Mouse (Mus musculus): ENCODE measurements around the gene Edil3. TPM values are rescaled to one million over a fixed set of nuclear protein-coding genes. Genes with fewer than 3 reads are reported as not detected.

The Edil3 gene
- polyA plus RNA-seq, 1 experiment from 2014 or later, result 7.1 TPM

DNA sequence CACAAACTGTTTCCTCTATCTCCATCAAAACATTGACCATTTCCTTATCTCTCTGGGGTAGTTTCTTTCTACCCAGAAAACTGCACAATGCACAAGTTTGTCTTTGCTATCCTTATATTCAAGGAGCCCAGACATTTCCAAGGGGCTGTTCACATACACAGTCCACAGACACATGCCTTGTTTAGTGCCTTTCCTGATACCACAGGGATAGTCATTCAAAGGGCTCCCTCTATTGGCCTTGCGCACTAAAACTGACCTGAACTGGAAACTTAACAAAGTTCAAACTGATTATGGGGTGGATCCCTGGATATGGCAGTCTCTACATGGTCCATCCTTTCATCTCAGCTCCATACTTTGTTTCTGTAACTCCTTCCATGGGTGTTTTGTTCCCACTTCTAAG, 513.2 kb downstream of the Edil3 start:
- H3K36me3 ChIP-seq, result no peaks in the 10 kb centered on the region
- no peak overlapping the region for H3K27ac ChIP-seq
- no peaks in the 10 kb centered on the region for H3K4me1 ChIP-seq (replicated peaks)
- no peak overlapping the region for H3K9ac ChIP-seq
- H3K4me2 ChIP-seq (replicated peaks), result no peak overlapping the region
- ATAC-seq, result no peak
- H3K4me3 ChIP-seq (replicated peaks), result no peak overlapping the region
- no peaks in the 10 kb centered on the region for H3K9me3 ChIP-seq
- WGBS, result 69% methylated on average over 1 of the region's 1 CpGs
- H3K27me3 ChIP-seq (replicated peaks), result no peaks in the 10 kb centered on the region

- H3K4me2 ChIP-seq (replicated peaks), result no peak overlapping the region
- WGBS, result 33% methylated on average over 7 of the region's 7 CpGs
- no peak overlapping the region for H3K9ac ChIP-seq
- ATAC-seq, result no peak
- H3K36me3 ChIP-seq, result no peaks in the 10 kb centered on the region
- no peaks in the 10 kb centered on the region for H3K27me3 ChIP-seq (replicated peaks)
- no peaks in the 10 kb centered on the region for H3K4me1 ChIP-seq (replicated peaks)
- no peak overlapping the region for H3K27ac ChIP-seq
- H3K4me3 ChIP-seq (replicated peaks), result no peak overlapping the region
- H3K9me3 ChIP-seq, result no peaks in the 10 kb centered on the region
Observed at GRCm38 (mm10) chr13:89335908-89336579, 514.8 kb downstream of the Edil3 start.

GRCm38 (mm10) chr13:89339055-89339454, 517.8 kb downstream of the Edil3 start:
- H3K4me2 ChIP-seq (replicated peaks), result no peak overlapping the region
- H3K9me3 ChIP-seq, result no peaks in the 10 kb centered on the region
- WGBS, result 53% methylated on average over 4 of the region's 4 CpGs
- H3K4me1 ChIP-seq (replicated peaks), result no peaks in the 10 kb centered on the region
- H3K4me3 ChIP-seq (replicated peaks), result no peak overlapping the region
- no peaks in the 10 kb centered on the region for H3K36me3 ChIP-seq
- no peaks in the 10 kb centered on the region for H3K27me3 ChIP-seq (replicated peaks)
- ATAC-seq, result no peak
- H3K27ac ChIP-seq, result no peak overlapping the region
- H3K9ac ChIP-seq, result no peak overlapping the region

DNA sequence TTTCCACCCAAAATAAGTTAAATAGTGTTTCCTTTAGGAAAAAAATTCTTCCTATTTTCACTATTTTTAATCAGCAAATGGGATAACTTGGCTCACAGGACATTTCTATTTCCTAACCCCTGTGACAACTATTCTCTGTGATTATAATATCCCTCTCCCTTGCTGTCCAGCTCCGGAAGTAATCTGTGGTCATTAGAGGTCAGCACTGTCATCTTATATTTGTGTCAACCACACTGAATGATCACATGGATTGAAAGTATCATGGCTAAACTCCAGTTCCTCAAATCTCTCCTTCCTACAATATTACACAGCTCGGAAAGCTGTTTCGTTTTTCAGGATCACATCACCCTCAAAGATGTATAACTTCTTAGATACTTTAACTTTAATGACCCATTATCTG, 518.5 kb downstream of the Edil3 start:
- no peak overlapping the region for H3K27ac ChIP-seq
- ATAC-seq, result no peak
- H3K9ac ChIP-seq, result no peak overlapping the region
- H3K4me3 ChIP-seq (replicated peaks), result no peak overlapping the region
- no peak overlapping the region for H3K4me2 ChIP-seq (replicated peaks)
- no peaks in the 10 kb centered on the region for H3K27me3 ChIP-seq (replicated peaks)
- no peaks in the 10 kb centered on the region for H3K36me3 ChIP-seq
- no peaks in the 10 kb centered on the region for H3K9me3 ChIP-seq
- H3K4me1 ChIP-seq (replicated peaks), result no peaks in the 10 kb centered on the region
- WGBS, result 87% methylated on average over 3 of the region's 3 CpGs

GRCm38 (mm10) chr13:89355234-89355633, 534.0 kb downstream of the Edil3 start:
- H3K36me3 ChIP-seq, result no peaks in the 10 kb centered on the region
- H3K4me3 ChIP-seq (replicated peaks), result no peak overlapping the region
- no peaks in the 10 kb centered on the region for H3K9me3 ChIP-seq
- H3K4me2 ChIP-seq (replicated peaks), result no peak overlapping the region
- 54% methylated on average over 3 of the region's 3 CpGs for WGBS
- no peaks in the 10 kb centered on the region for H3K4me1 ChIP-seq (replicated peaks)
- no peak overlapping the region for H3K9ac ChIP-seq
- no peak overlapping the region for H3K27ac ChIP-seq
- no peaks in the 10 kb centered on the region for H3K27me3 ChIP-seq (replicated peaks)
- ATAC-seq, result no peak

DNA sequence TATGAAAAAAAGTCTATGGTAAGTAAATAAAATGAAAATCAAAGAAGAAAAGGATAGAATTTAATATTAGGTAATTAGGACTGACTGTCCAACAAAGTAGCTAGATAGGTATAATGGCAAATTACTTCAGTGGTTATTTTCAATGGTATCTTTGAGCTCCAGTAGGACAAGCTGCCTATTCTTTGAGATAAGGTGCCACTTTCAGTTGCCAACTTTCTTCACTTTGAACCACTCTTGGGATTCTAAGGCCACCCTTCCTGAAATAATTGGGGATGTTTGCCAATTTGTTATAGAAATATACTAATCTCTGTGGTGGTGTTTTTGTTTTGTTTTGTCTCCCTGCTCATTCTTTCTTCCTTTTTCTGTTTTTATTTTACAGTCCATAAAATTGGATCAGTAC, 537.1 kb downstream of the Edil3 start:
- no peak overlapping the region for H3K9ac ChIP-seq
- H3K27me3 ChIP-seq (replicated peaks), result no peaks in the 10 kb centered on the region
- no peak overlapping the region for H3K4me3 ChIP-seq (replicated peaks)
- ATAC-seq, result no peak
- no peak overlapping the region for H3K4me2 ChIP-seq (replicated peaks)
- no peaks in the 10 kb centered on the region for H3K4me1 ChIP-seq (replicated peaks)
- H3K36me3 ChIP-seq, result no peaks in the 10 kb centered on the region
- no peaks in the 10 kb centered on the region for H3K9me3 ChIP-seq
- no peak overlapping the region for H3K27ac ChIP-seq

- H3K9me3 ChIP-seq, result no peaks in the 10 kb centered on the region
- WGBS, result 78% methylated on average over 4 of the region's 4 CpGs
- no peak overlapping the region for H3K27ac ChIP-seq
- H3K36me3 ChIP-seq, result no peaks in the 10 kb centered on the region
- no peaks in the 10 kb centered on the region for H3K4me1 ChIP-seq (replicated peaks)
- no peak overlapping the region for H3K4me3 ChIP-seq (replicated peaks)
- no peak overlapping the region for H3K9ac ChIP-seq
- no peak for ATAC-seq
- no peak overlapping the region for H3K4me2 ChIP-seq (replicated peaks)
- no peaks in the 10 kb centered on the region for H3K27me3 ChIP-seq (replicated peaks)
Observed at GRCm38 (mm10) chr13:89362274-89362673, 541.0 kb downstream of the Edil3 start.

DNA sequence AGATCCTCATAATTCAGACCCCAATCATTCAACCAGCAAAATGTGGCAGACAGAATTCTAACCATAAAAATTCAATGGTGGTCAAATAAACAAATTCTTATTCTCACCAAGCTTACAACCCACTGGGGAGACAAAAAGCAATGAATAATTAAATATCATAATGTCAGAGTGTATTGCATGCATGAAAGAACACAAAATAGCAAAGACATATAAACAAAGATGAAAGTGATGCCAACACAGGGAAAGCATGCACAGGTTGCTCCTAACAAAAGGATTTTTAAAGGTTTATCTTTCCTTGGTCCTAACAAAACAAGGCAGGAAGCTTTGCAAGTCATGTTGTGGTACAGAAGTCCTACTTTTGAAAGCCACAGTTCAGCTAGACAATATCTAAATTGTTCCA, 550.0 kb downstream of the Edil3 start:
- ATAC-seq, result no peak
- Histone ChIP-seq H3K27ac (no peak overlapping the region), H3K27me3 (replicated peaks) (no peaks in the 10 kb centered on the region), H3K4me3 (replicated peaks) (no peak overlapping the region), H3K9ac (no peak overlapping the region), H3K36me3 (no peaks in the 10 kb centered on the region), H3K4me1 (replicated peaks) (no peaks in the 10 kb centered on the region), H3K9me3 (no peaks in the 10 kb centered on the region), H3K4me2 (replicated peaks) (no peak overlapping the region)

DNA sequence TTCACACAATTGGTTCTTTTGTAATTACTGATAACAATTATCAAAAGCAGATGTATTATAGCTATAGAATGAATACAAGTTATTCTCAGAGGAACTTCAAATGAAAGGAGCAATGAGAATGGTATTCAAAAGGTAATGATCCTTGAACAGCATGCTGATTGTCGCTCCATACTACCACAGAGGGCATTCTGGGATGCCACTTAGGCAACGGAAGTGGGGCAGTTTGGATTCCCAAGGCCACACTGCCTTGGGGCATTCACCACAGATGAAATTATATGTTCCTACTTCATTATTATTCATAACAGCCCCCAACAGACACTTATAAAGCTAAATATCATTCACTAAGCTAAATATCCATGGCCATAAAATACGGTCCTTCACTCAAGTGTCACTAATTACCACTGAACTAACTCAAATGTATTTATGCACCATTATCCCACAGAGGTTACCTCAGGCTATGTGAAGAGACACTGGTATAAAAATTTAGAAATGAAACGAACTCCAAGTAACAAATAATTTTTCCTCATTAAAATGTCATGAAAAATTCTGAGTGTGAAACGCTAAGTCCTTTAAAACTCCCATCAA, 550.5 kb downstream of the Edil3 start:
- no peaks in the 10 kb centered on the region for H3K36me3 ChIP-seq
- no peaks in the 10 kb centered on the region for H3K9me3 ChIP-seq
- no peak for ATAC-seq
- H3K9ac ChIP-seq, result no peak overlapping the region
- 85% methylated on average over 5 of the region's 5 CpGs for WGBS
- no peaks in the 10 kb centered on the region for H3K27me3 ChIP-seq (replicated peaks)
- no peak overlapping the region for H3K27ac ChIP-seq
- H3K4me3 ChIP-seq (replicated peaks), result no peak overlapping the region
- H3K4me1 ChIP-seq (replicated peaks), result no peaks in the 10 kb centered on the region
- H3K4me2 ChIP-seq (replicated peaks), result no peak overlapping the region
